Mouse (Mus musculus): ENCODE results near the gene Pgm5. TPM values are rescaled to one million over a fixed set of nuclear protein-coding genes. Genes with fewer than 3 reads are reported as not detected.

The Pgm5 gene
- polyA plus RNA-seq, 1 experiment from 2014 or later, result 5.2 TPM

- Histone ChIP-seq H3K4me2 (ENCODE audit: low read depth, low read length) (no peak overlapping the region), H3K36me3 (ENCODE audit: control insufficient read depth, insufficient read depth) (no peaks in the 10 kb centered on the region), H3K9me3 (replicated peaks; ENCODE audit: control insufficient read depth, low read length) (no peaks in the 10 kb centered on the region), H3K4me3 (ENCODE audit: low read length) (no peak overlapping the region), H3K9ac (ENCODE audit: low read length) (no peak overlapping the region), H3K4me1 (ENCODE audit: control insufficient read depth, insufficient read depth, low read length) (0 out of 2 replicates have a peak, but pooled peaks cover 4% of the 10 kb centered on the region), H3K27me3 (ENCODE audit: control insufficient read depth, insufficient read depth, low read length) (no peaks in the 10 kb centered on the region), H3K27ac (ENCODE audit: low read length) (no peak overlapping the region)
- no peak for ATAC-seq (replicated peaks; ENCODE audit: extremely low read depth, insufficient read depth, low FRiP score)
- whole genome bisulfite sequencing, result 72% methylated on average over 8 of the region's 8 CpGs
Measured at GRCm38 (mm10) chr19:24648016-24648415, 213.6 kb downstream of the Pgm5 start.

DNA sequence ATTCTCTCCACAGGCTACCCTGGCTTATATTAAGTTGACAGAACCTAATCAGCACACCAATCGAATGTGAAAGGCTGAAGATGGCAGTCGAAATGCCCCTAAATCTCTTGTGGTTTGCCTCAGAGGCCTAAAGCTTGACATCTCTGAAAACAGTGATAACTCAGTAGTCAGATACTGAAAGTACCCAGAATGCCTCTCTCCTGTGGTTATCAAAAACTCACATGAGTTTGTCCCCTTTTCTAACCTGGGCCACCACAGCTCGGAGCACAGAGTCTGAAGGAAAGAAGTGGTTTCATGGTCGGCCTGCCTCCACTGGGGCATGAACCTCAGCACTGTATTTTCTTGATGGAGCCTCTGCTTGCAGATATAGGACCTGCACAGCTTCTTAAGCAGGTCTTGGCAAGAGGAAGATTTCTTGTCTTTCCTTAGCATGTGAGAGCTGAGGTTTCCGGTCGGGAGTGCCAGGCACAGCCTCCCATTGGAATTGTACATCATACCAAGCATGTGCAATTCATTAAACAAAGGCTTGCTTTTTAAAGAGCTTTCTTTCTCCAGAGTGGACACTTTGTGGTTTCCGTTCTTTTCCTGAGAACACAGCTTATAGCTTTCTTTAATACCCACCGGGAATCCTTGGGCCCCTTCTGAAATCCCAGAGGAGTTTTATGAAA, 215.4 kb downstream of the Pgm5 start:
- no peak for ATAC-seq (replicated peaks; ENCODE audit: extremely low read depth, insufficient read depth, low FRiP score)
- Histone ChIP-seq H3K9me3 (replicated peaks; ENCODE audit: control insufficient read depth, low read length) (no peaks in the 10 kb centered on the region), H3K4me1 (ENCODE audit: control insufficient read depth, insufficient read depth, low read length) (0 out of 2 replicates have a peak, but pooled peaks cover 4% of the 10 kb centered on the region), H3K4me2 (ENCODE audit: low read depth, low read length) (no peak overlapping the region), H3K4me3 (ENCODE audit: low read length) (no peak overlapping the region), H3K36me3 (ENCODE audit: control insufficient read depth, insufficient read depth) (no peaks in the 10 kb centered on the region), H3K9ac (ENCODE audit: low read length) (no peak overlapping the region), H3K27me3 (ENCODE audit: control insufficient read depth, insufficient read depth, low read length) (no peaks in the 10 kb centered on the region), H3K27ac (ENCODE audit: low read length) (no peak overlapping the region)
- 69% methylated on average over 8 of the region's 8 CpGs for WGBS

DNA sequence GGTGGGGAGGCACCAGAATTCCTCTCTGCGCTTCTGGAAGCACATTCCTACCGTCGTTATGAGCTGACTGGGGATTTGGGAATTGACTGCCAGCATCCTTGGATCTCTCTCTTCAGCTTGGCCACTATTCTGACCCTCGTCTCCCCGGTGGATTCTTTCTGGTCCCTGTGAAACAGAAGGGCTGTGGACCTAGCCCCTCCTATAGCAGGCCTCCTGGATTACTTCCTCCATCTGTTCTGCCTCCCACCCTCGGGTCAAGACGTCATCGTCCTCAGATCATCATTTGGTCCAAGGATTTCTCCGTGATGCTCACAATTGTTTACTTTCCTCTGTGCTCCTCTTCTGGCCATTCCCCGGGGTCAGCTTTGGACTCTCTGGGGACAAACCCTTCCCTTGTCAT, 216.7 kb downstream of the Pgm5 start:
- ATAC-seq (replicated peaks; ENCODE audit: extremely low read depth, insufficient read depth, low FRiP score), result no peak
- no peak overlapping the region for H3K27ac ChIP-seq (ENCODE audit: low read length)
- H3K27me3 ChIP-seq (ENCODE audit: control insufficient read depth, insufficient read depth, low read length), result no peaks in the 10 kb centered on the region
- H3K4me1 ChIP-seq (ENCODE audit: control insufficient read depth, insufficient read depth, low read length), result 0 out of 2 replicates have a peak, but pooled peaks cover 4% of the 10 kb centered on the region
- WGBS, result 67% methylated on average over 10 of the region's 10 CpGs
- H3K4me3 ChIP-seq (ENCODE audit: low read length), result no peak overlapping the region
- H3K36me3 ChIP-seq (ENCODE audit: control insufficient read depth, insufficient read depth), result no peaks in the 10 kb centered on the region
- H3K4me2 ChIP-seq (ENCODE audit: low read depth, low read length), result no peak overlapping the region
- H3K9ac ChIP-seq (ENCODE audit: low read length), result no peak overlapping the region
- H3K9me3 ChIP-seq (replicated peaks; ENCODE audit: control insufficient read depth, low read length), result no peaks in the 10 kb centered on the region

- Histone ChIP-seq H3K27me3 (ENCODE audit: control insufficient read depth, insufficient read depth, low read length) (no peaks in the 10 kb centered on the region), H3K9me3 (replicated peaks; ENCODE audit: control insufficient read depth, low read length) (no peaks in the 10 kb centered on the region), H3K4me1 (ENCODE audit: control insufficient read depth, insufficient read depth, low read length) (no peaks in the 10 kb centered on the region), H3K36me3 (ENCODE audit: control insufficient read depth, insufficient read depth) (no peaks in the 10 kb centered on the region), H3K4me2 (ENCODE audit: low read depth, low read length) (no peak overlapping the region), H3K27ac (ENCODE audit: low read length) (no peak overlapping the region), H3K4me3 (ENCODE audit: low read length) (no peak overlapping the region), H3K9ac (ENCODE audit: low read length) (no peak overlapping the region)
- ATAC-seq (replicated peaks; ENCODE audit: extremely low read depth, insufficient read depth, low FRiP score), result no peak
- 83% methylated on average over 6 of the region's 6 CpGs for WGBS
Measured at GRCm38 (mm10) chr19:24640982-24641381, 220.7 kb downstream of the Pgm5 start.

- Histone ChIP-seq H3K9me3 (replicated peaks; ENCODE audit: control insufficient read depth, low read length) (no peaks in the 10 kb centered on the region), H3K27me3 (ENCODE audit: control insufficient read depth, insufficient read depth, low read length) (no peaks in the 10 kb centered on the region), H3K27ac (ENCODE audit: low read length) (no peak overlapping the region), H3K9ac (ENCODE audit: low read length) (no peak overlapping the region), H3K36me3 (ENCODE audit: control insufficient read depth, insufficient read depth) (no peaks in the 10 kb centered on the region), H3K4me3 (ENCODE audit: low read length) (no peak overlapping the region), H3K4me2 (ENCODE audit: low read depth, low read length) (no peak overlapping the region), H3K4me1 (ENCODE audit: control insufficient read depth, insufficient read depth, low read length) (no peaks in the 10 kb centered on the region)
- WGBS, result 89% methylated on average over 6 of the region's 6 CpGs
- no peak for ATAC-seq (replicated peaks; ENCODE audit: extremely low read depth, insufficient read depth, low FRiP score)
Measured at GRCm38 (mm10) chr19:24637988-24638387, 223.7 kb downstream of the Pgm5 start.

DNA sequence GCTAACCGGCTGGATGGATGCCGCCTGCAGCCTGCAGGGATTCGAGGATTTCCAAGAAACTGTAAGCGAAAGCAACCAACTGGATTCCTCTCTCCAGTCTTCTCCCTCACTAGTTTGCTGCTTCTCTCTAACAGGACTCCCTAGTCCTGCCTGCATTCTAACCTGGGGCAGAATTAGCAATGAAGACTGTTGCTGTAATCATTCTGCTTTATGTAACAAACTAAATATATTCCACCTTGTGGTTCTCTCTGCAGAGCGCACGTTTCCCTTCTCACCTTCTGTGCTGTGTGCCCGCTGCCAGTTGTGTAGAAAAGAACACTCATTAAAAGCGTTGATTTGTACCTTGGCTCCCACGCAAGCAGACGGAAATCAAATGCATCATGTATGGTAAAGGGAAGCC, 225.0 kb downstream of the Pgm5 start:
- WGBS, result 77% methylated on average over 10 of the region's 10 CpGs
- Histone ChIP-seq H3K4me3 (ENCODE audit: low read length) (no peak overlapping the region), H3K4me1 (ENCODE audit: control insufficient read depth, insufficient read depth, low read length) (no peaks in the 10 kb centered on the region), H3K36me3 (ENCODE audit: control insufficient read depth, insufficient read depth) (no peaks in the 10 kb centered on the region), H3K9me3 (replicated peaks; ENCODE audit: control insufficient read depth, low read length) (no peaks in the 10 kb centered on the region), H3K4me2 (ENCODE audit: low read depth, low read length) (no peak overlapping the region), H3K27ac (ENCODE audit: low read length) (no peak overlapping the region), H3K9ac (ENCODE audit: low read length) (no peak overlapping the region), H3K27me3 (ENCODE audit: control insufficient read depth, insufficient read depth, low read length) (no peaks in the 10 kb centered on the region)
- ATAC-seq (replicated peaks; ENCODE audit: extremely low read depth, insufficient read depth, low FRiP score), result no peak

DNA sequence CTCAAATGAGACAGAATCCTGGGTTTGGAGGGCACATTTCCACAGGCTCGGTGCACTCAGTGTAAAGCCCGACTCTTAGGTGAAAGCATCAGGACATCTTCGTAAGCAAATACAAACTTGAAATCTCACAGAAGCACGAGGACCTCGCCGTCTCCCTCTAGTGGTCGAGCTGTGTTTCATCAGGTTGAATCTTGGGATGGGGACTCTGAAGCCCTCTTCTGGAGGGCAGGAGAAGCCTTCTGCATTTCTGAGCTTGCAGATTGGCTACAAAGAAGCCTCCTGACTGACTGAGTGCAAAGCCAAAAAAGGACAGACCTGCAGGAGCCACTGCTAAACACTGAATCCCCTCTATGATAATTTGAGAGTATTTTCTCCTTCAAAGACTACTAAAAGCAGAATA, 227.1 kb downstream of the Pgm5 start:
- whole genome bisulfite sequencing, result 3% methylated on average over 7 of the region's 7 CpGs
- no peaks in the 10 kb centered on the region for H3K9me3 ChIP-seq (replicated peaks; ENCODE audit: control insufficient read depth, low read length)
- H3K9ac ChIP-seq (ENCODE audit: low read length), result no peak overlapping the region
- H3K36me3 ChIP-seq (ENCODE audit: control insufficient read depth, insufficient read depth), result no peaks in the 10 kb centered on the region
- H3K27ac ChIP-seq (ENCODE audit: low read length), result no peak overlapping the region
- ATAC-seq (replicated peaks; ENCODE audit: extremely low read depth, insufficient read depth, low FRiP score), result no peak
- no peak overlapping the region for H3K4me2 ChIP-seq (ENCODE audit: low read depth, low read length)
- H3K27me3 ChIP-seq (ENCODE audit: control insufficient read depth, insufficient read depth, low read length), result no peaks in the 10 kb centered on the region
- H3K4me3 ChIP-seq (ENCODE audit: low read length), result no peak overlapping the region
- H3K4me1 ChIP-seq (ENCODE audit: control insufficient read depth, insufficient read depth, low read length), result no peaks in the 10 kb centered on the region

Other genes with a start within 250 kb of the Pgm5 start
- gene Tmem252, start 187.8 kb downstream of the Pgm5 start, polyA plus RNA-seq (2015; fragmentation: Nextera tagmentation; extraction: Ambion mirVana), result 3.9 TPM in 2 replicates
- gene Gm10053, start 13.8 kb upstream of the Pgm5 start, polyA plus RNA-seq (2015; fragmentation: Nextera tagmentation; extraction: Ambion mirVana), result 825 and 837 TPM in 2 replicates
- gene Foxd4, start 39.3 kb upstream of the Pgm5 start, polyA plus RNA-seq (2015; fragmentation: Nextera tagmentation; extraction: Ambion mirVana), result not detected in 2 replicates
- 15.5 and 15.8 TPM in 2 replicates for gene Cbwd1, start 99.8 kb upstream of the Pgm5 start, polyA plus RNA-seq (2015; fragmentation: Nextera tagmentation; extraction: Ambion mirVana)
- 4.4 and 8.3 TPM in 2 replicates for gene Dock8, start 137.7 kb upstream of the Pgm5 start, polyA plus RNA-seq (2015; fragmentation: Nextera tagmentation; extraction: Ambion mirVana)